In the genomic region with DNA sequence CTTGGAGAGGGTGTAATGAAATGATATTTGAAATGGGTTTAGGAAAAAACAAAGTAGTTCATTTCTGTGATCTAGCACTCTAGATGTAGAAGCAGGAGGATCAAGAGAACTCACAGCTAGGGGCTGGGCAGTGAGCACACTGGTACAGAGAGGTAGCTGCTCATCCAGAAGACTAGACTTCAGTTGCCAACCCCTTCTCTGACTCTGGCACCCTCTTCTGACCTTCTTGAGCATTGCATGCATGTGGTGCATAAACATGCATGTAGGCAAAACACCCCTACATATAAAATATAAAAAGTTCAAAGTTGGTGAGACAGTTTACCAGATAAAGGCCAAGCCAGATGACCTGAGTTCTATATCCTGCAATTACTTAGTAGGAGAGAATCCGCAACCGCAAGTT, we compare ENCODE assay signal across 9 mouse cellular contexts. TPM values are rescaled to one million over a fixed set of nuclear protein-coding genes. Genes with fewer than 3 reads are reported as not detected.
DNase-seq lines count a peak whose midpoint lies in the region; ATAC-seq and TF ChIP-seq lines count a peak whose summit lies in the region.
"Had no signal": no experiment of that assay in that cellular context is flagged by ENCODE, and none has a peak within 500 bp of the region (broad histone marks: within the 10 kb centered on the region; RNA-seq: fewer than 3 reads in every experiment).

No protein-coding gene starts in this region.

- 97% methylated on average over 2 of the region's 2 CpGs for WGBS in embryonic facial prominence, embryonic 11.5 days
- 96% methylated on average over 2 of the region's 2 CpGs for WGBS in embryonic facial prominence, embryonic 10.5 days
- WGBS in midbrain, postnatal 0 days, result 99% methylated on average over 2 of the region's 2 CpGs
- WGBS in midbrain, embryonic 13.5 days, result 97% methylated on average over 2 of the region's 2 CpGs
- 95% methylated on average over 2 of the region's 2 CpGs for WGBS in liver, embryonic 12.5 days (ENCODE audit: insufficient replicate concordance)

- no peak overlapping the region for H3K9ac ChIP-seq in embryonic facial prominence, embryonic 11.5 days (replicated peaks; ENCODE audit: low read length)
- no peak overlapping the region for H3K9ac ChIP-seq in midbrain, postnatal 0 days (replicated peaks; ENCODE audit: low read length, poor library complexity, severe bottlenecking)
- no peak overlapping the region for H3K9ac ChIP-seq in midbrain, embryonic 13.5 days (replicated peaks)
- no peak overlapping the region for H3K9ac ChIP-seq in liver, embryonic 12.5 days

- TF ChIP-seq CTCF in midbrain, postnatal 0 days (IDR thresholded peaks at IDR 0.05), result peak; percentile 48

- no peak overlapping the region for H3K4me2 ChIP-seq in embryonic facial prominence, embryonic 11.5 days (ENCODE audit: low read depth, low read length)
- H3K4me2 ChIP-seq in midbrain, postnatal 0 days (ENCODE audit: low read depth, low read length, poor library complexity, severe bottlenecking), result no peak overlapping the region
- no peak overlapping the region for H3K4me2 ChIP-seq in midbrain, embryonic 13.5 days (replicated peaks)
- no peak overlapping the region for H3K4me2 ChIP-seq in liver, embryonic 12.5 days

- no peaks in the 10 kb centered on the region for H3K9me3 ChIP-seq in embryonic facial prominence, embryonic 11.5 days (replicated peaks; ENCODE audit: control insufficient read depth, low read length)
- no peaks in the 10 kb centered on the region for H3K9me3 ChIP-seq in embryonic facial prominence, embryonic 10.5 days
- H3K9me3 ChIP-seq in midbrain, postnatal 0 days (ENCODE audit: low read length), result no peaks in the 10 kb centered on the region
- no peaks in the 10 kb centered on the region for H3K9me3 ChIP-seq in midbrain, embryonic 13.5 days
- no peaks in the 10 kb centered on the region for H3K9me3 ChIP-seq in liver, embryonic 12.5 days (replicated peaks)

- H3K27ac ChIP-seq in embryonic facial prominence, embryonic 11.5 days (replicated peaks; ENCODE audit: low read depth, low read length), result no peak overlapping the region
- H3K27ac ChIP-seq in embryonic facial prominence, embryonic 10.5 days (replicated peaks), result no peak overlapping the region
- no peak overlapping the region for H3K27ac ChIP-seq in midbrain, postnatal 0 days (ENCODE audit: low read depth, low read length)
- H3K27ac ChIP-seq in midbrain, embryonic 13.5 days, result no peak overlapping the region
- H3K27ac ChIP-seq in liver, embryonic 12.5 days, result no peak overlapping the region
- H3K27ac ChIP-seq: macrophage had no signal

- H3K4me3 ChIP-seq in embryonic facial prominence, embryonic 11.5 days (ENCODE audit: low read depth, low read length), result no peak overlapping the region
- no peak overlapping the region for H3K4me3 ChIP-seq in embryonic facial prominence, embryonic 10.5 days
- H3K4me3 ChIP-seq in midbrain, postnatal 0 days (ENCODE audit: low read depth, low read length), result no peak overlapping the region
- H3K4me3 ChIP-seq in midbrain, embryonic 13.5 days (replicated peaks), result no peak overlapping the region
- H3K4me3 ChIP-seq in liver, embryonic 12.5 days, result no peak overlapping the region

- no peak for ATAC-seq in embryonic facial prominence, embryonic 11.5 days (replicated peaks; ENCODE audit: insufficient number of reproducible peaks, low FRiP score, low TSS enrichment, low read depth)
- ATAC-seq in midbrain, postnatal 0 days (ENCODE audit: low FRiP score), result no peak
- ATAC-seq in midbrain, embryonic 13.5 days, result no peak
- peak; percentile 60 for ATAC-seq in liver, embryonic 12.5 days

- DNase-seq in embryonic facial prominence, embryonic 11.5 days (ENCODE audit: low spot score), result peak; percentile 13
- no peak for DNase-seq in embryonic facial prominence, embryonic 10.5 days (ENCODE audit: low spot score)
- peak; percentile 5 for DNase-seq in midbrain, postnatal 0 days (ENCODE audit: low spot score)
- DNase-seq in thymus, postnatal 25 days, result peak; percentile 39
- no peak for DNase-seq in urinary bladder, adult 18-20 months (ENCODE audit: low spot score in 2 of 2)
- DNase-seq in cerebellum, postnatal 4 days (ENCODE audit: low spot score in 2 of 2), result no peak

- no peaks in the 10 kb centered on the region for H3K27me3 ChIP-seq in embryonic facial prominence, embryonic 11.5 days (ENCODE audit: control insufficient read depth, insufficient read depth, low read length)
- no peaks in the 10 kb centered on the region for H3K27me3 ChIP-seq in embryonic facial prominence, embryonic 10.5 days (replicated peaks; ENCODE audit: low read depth, poor library complexity, severe bottlenecking)
- H3K27me3 ChIP-seq in midbrain, postnatal 0 days (ENCODE audit: insufficient read depth, low read length), result no peaks in the 10 kb centered on the region
- H3K27me3 ChIP-seq in midbrain, embryonic 13.5 days, result no peaks in the 10 kb centered on the region
- H3K27me3 ChIP-seq in liver, embryonic 12.5 days (replicated peaks), result no peaks in the 10 kb centered on the region

- H3K36me3 ChIP-seq in embryonic facial prominence, embryonic 11.5 days (replicated peaks; ENCODE audit: control insufficient read depth, insufficient read depth, low read depth, low read length), result no peaks in the 10 kb centered on the region
- H3K36me3 ChIP-seq in embryonic facial prominence, embryonic 10.5 days (replicated peaks), result peaks cover 8% of the 10 kb centered on the region; the same call in 1 of the 2 replicates
- H3K36me3 ChIP-seq in midbrain, postnatal 0 days (ENCODE audit: insufficient read depth, low read length), result no peaks in the 10 kb centered on the region
- no peaks in the 10 kb centered on the region for H3K36me3 ChIP-seq in midbrain, embryonic 13.5 days
- peaks cover 15% of the 10 kb centered on the region; the same call in 1 of the 2 replicates for H3K36me3 ChIP-seq in liver, embryonic 12.5 days

- no peaks in the 10 kb centered on the region for H3K4me1 ChIP-seq in embryonic facial prominence, embryonic 11.5 days (ENCODE audit: control insufficient read depth, insufficient read depth, low read length)
- H3K4me1 ChIP-seq in embryonic facial prominence, embryonic 10.5 days, result no peaks in the 10 kb centered on the region
- H3K4me1 ChIP-seq in midbrain, postnatal 0 days (ENCODE audit: insufficient read depth, low read length), result no peaks in the 10 kb centered on the region
- no peaks in the 10 kb centered on the region for H3K4me1 ChIP-seq in midbrain, embryonic 13.5 days (replicated peaks)
- peaks cover 7% of the 10 kb centered on the region for H3K4me1 ChIP-seq in liver, embryonic 12.5 days

RNA-seq across cellular contexts. Expression of a gene that starts 33.7 kb away (rescaled TPM):
- polyA plus RNA-seq in embryonic facial prominence, embryonic 11.5 days (2014; fragmentation: Nextera tagmentation; extraction: Ambion mirVana), result 10.9 and 12.8 TPM in 2 replicates
- polyA plus RNA-seq in embryonic facial prominence, embryonic 10.5 days (2016; fragmentation: Nextera tagmentation; extraction: Ambion mirVana), result 7.5 and 9.5 TPM in 2 replicates
- total RNA-seq in midbrain, postnatal 0 days (2014; rRNA removed), result 39.6 and 40.3 TPM in 2 replicates
- polyA plus RNA-seq in midbrain, postnatal 0 days (2015; fragmentation: Nextera tagmentation; extraction: Ambion mirVana), result 9.1 and 11.7 TPM in 2 replicates
- 8.0 and 8.7 TPM in 2 replicates for polyA plus RNA-seq in midbrain, embryonic 13.5 days (2015; fragmentation: Nextera tagmentation; extraction: Ambion mirVana)
- polyA plus RNA-seq in liver, embryonic 12.5 days (2016; fragmentation: Nextera tagmentation; extraction: Ambion mirVana), result 13.1 and 13.6 TPM in 2 replicates

Comparison
In these comparisons a context has a peak if more than half of its experiments do, and no peak if none do; other contexts are left out.
1. DNase-seq: peak in embryonic facial prominence, embryonic 11.5 days (single experiment), midbrain, postnatal 0 days (single experiment) and thymus, postnatal 25 days (single experiment); none in embryonic facial prominence, embryonic 10.5 days (single experiment), urinary bladder, adult 18-20 months (0 of 2) and cerebellum, postnatal 4 days (0 of 2).